Mouse (Mus musculus): ENCODE data around the gene Unc13b.

DNA sequence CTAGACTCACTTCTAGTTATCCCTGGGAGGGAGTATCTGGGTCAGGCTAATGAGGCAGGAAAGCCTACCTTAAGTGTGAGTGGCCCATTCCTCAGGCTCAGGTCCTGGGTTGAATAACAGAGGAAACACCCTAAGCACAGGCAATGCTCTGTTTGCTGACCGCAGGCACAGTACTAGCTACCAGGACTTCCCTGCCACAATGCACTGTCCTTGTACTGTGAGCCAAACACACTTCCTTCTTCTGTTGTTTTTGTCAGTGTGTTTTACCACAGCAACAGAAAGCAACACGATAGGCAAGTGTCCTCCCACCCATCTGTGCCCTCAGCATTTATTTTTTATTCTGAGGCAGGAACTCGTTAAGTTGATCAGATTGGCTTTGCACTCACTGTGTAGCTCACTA lies 228.6 kb downstream of the Unc13b start:
- TF ChIP-seq CTCF (IDR thresholded peaks at IDR 0.05; ENCODE audit: borderline replicate concordance, insufficient read depth, low read depth, low read length) (no peak), POLR2A (IDR thresholded peaks at IDR 0.05; ENCODE audit: borderline replicate concordance, insufficient read depth, low read length) (no peak)

Measured in cerebellum, adult 2 months (tissue).